Mouse (Mus musculus): Measurements from ENCODE around the gene Egfl7. TPM values are rescaled to one million over a fixed set of nuclear protein-coding genes. Genes with fewer than 3 reads are reported as not detected.

The Egfl7 gene
- polyA plus RNA-seq, 1 experiment from 2014 or later: 97.3 TPM

DNA sequence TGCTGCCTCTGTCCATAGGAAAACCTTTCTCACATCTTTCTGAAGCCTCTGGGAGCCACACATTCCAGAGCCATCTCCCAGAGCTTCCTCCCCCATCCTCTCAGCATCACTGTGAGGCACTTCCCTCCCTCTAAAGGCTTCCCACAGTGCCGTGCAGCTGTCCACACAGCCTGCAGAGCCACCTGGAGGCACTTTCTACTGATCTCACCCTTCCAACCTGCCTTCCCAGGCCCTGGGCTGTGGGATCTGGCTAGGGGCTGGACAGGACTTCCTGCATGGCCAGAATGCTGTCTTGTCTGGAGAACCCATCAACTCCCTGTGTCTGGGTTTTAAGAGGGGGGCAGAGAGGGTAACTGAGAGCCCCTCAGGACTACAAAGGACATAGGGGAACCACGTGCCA, 32.3 kb upstream of the Egfl7 start:
- Histone ChIP-seq H3K9me3 (no peaks in the 10 kb centered on the region), H3K9ac (no peak overlapping the region), H3K4me1 (peaks cover 11% of the 10 kb centered on the region), H3K4me2 (replicated peaks) (no peak overlapping the region), H3K27ac (no peak overlapping the region), H3K36me3 (no peaks in the 10 kb centered on the region), H3K4me3 (no peak overlapping the region), H3K27me3 (no peaks in the 10 kb centered on the region)
- WGBS: 40% methylated on average over 2 of the region's 2 CpGs
- ATAC-seq (ENCODE audit: insufficient number of reproducible peaks, insufficient read depth, low FRiP score, low TSS enrichment): peak; percentile 43; the same call in 1 of the 2 replicates

DNA sequence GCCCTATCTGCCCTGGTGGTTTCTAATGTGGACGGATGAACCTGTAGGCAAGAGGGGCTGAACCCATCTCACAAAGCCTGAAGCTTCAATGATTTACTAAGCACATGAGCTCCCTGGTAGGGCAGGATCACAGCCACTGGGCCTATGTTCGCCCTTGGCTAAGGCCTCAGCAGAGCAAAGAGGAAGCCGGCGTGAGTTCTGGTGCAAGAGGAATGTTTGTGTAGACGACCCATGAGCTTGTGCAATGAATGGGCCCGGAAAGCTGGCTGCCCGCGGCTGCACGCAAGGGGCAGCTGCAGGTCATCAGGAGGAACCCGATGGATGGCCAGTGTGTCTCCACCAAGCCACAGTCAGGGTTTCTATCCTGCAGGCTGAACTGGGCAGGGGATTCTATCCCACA, 30.0 kb upstream of the Egfl7 start:
- Histone ChIP-seq H3K9ac (no peak overlapping the region), H3K36me3 (no peaks in the 10 kb centered on the region), H3K9me3 (no peaks in the 10 kb centered on the region), H3K4me2 (replicated peaks) (no peak overlapping the region), H3K27me3 (no peaks in the 10 kb centered on the region), H3K27ac (no peak overlapping the region), H3K4me1 (peaks cover 11% of the 10 kb centered on the region), H3K4me3 (no peak overlapping the region)
- 84% methylated on average over 10 of the region's 10 CpGs for WGBS
- no peak for ATAC-seq (ENCODE audit: insufficient number of reproducible peaks, insufficient read depth, low FRiP score, low TSS enrichment)

- Histone ChIP-seq H3K9me3 (no peaks in the 10 kb centered on the region), H3K4me2 (replicated peaks) (no peak overlapping the region), H3K27ac (no peak overlapping the region), H3K27me3 (no peaks in the 10 kb centered on the region), H3K4me3 (no peak overlapping the region), H3K4me1 (peaks cover 11% of the 10 kb centered on the region), H3K9ac (no peak overlapping the region), H3K36me3 (no peaks in the 10 kb centered on the region)
- WGBS: 76% methylated on average over 3 of the region's 3 CpGs
- ATAC-seq (ENCODE audit: insufficient number of reproducible peaks, insufficient read depth, low FRiP score, low TSS enrichment): no peak
Measured at GRCm38 (mm10) chr2:26550205-26550604, 29.6 kb upstream of the Egfl7 start.

- Histone ChIP-seq H3K9ac (no peak overlapping the region), H3K9me3 (no peaks in the 10 kb centered on the region), H3K27ac (no peak overlapping the region), H3K27me3 (no peaks in the 10 kb centered on the region), H3K4me2 (replicated peaks) (no peak overlapping the region), H3K4me1 (peaks cover 11% of the 10 kb centered on the region), H3K4me3 (no peak overlapping the region), H3K36me3 (no peaks in the 10 kb centered on the region)
- no peak for ATAC-seq (ENCODE audit: insufficient number of reproducible peaks, insufficient read depth, low FRiP score, low TSS enrichment)
- WGBS: 80% methylated on average over 3 of the region's 3 CpGs
Measured at GRCm38 (mm10) chr2:26550777-26551176, 29.0 kb upstream of the Egfl7 start.

GRCm38 (mm10) chr2:26551446-26551845, 28.4 kb upstream of the Egfl7 start:
- no peaks in the 10 kb centered on the region for H3K9me3 ChIP-seq
- no peaks in the 10 kb centered on the region for H3K36me3 ChIP-seq
- no peak for ATAC-seq (ENCODE audit: insufficient number of reproducible peaks, insufficient read depth, low FRiP score, low TSS enrichment)
- WGBS: 63% methylated on average over 8 of the region's 8 CpGs
- no peak overlapping the region for H3K9ac ChIP-seq
- H3K4me3 ChIP-seq: no peak overlapping the region
- H3K4me2 ChIP-seq (replicated peaks): no peak overlapping the region
- H3K27ac ChIP-seq: no peak overlapping the region; the same call in 1 of the 2 replicates
- no peaks in the 10 kb centered on the region for H3K27me3 ChIP-seq
- H3K4me1 ChIP-seq: peaks cover 11% of the 10 kb centered on the region

DNA sequence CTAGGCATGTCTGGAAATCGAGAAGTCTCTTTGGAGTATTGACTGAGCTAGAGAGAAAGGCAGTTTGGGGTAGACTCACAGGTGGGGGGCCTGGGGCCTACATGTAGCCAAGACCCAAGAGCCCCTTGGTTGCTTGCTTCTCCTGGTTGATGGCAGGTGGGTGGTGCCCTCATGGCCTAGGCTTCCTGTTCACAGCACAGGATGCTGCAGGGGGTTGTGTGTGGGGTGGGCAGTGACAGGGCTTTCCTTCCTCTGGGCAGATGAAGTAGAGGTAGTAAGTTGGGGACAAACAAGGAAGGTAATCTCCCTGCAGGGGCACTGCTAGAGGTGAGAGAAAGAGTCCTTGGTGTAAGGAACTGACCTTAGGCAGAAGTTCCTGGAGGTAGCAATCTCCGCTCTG, 27.7 kb upstream of the Egfl7 start:
- Histone ChIP-seq H3K27me3 (no peaks in the 10 kb centered on the region), H3K4me1 (peaks cover 10% of the 10 kb centered on the region), H3K9ac (no peak overlapping the region), H3K27ac (no peak overlapping the region), H3K4me2 (replicated peaks) (no peak overlapping the region), H3K9me3 (no peaks in the 10 kb centered on the region), H3K4me3 (no peak overlapping the region), H3K36me3 (no peaks in the 10 kb centered on the region)
- ATAC-seq (ENCODE audit: insufficient number of reproducible peaks, insufficient read depth, low FRiP score, low TSS enrichment): no peak
- WGBS: 85% methylated on average over 2 of the region's 2 CpGs

- Histone ChIP-seq H3K36me3 (no peaks in the 10 kb centered on the region), H3K9me3 (no peaks in the 10 kb centered on the region), H3K9ac (no peak overlapping the region), H3K4me2 (replicated peaks) (no peak overlapping the region), H3K4me3 (no peak overlapping the region), H3K27me3 (no peaks in the 10 kb centered on the region), H3K4me1 (no peaks in the 10 kb centered on the region), H3K27ac (no peak overlapping the region)
- 75% methylated on average over 9 of the region's 9 CpGs for WGBS
- ATAC-seq (ENCODE audit: insufficient number of reproducible peaks, insufficient read depth, low FRiP score, low TSS enrichment): no peak
Measured at GRCm38 (mm10) chr2:26553904-26554303, 25.9 kb upstream of the Egfl7 start.

- H3K9me3 ChIP-seq: no peaks in the 10 kb centered on the region
- ATAC-seq (ENCODE audit: insufficient number of reproducible peaks, insufficient read depth, low FRiP score, low TSS enrichment): no peak
- H3K9ac ChIP-seq: no peak overlapping the region
- no peak overlapping the region for H3K4me2 ChIP-seq (replicated peaks)
- no peaks in the 10 kb centered on the region for H3K4me1 ChIP-seq
- H3K4me3 ChIP-seq: no peak overlapping the region
- no peaks in the 10 kb centered on the region for H3K36me3 ChIP-seq
- no peaks in the 10 kb centered on the region for H3K27me3 ChIP-seq
- H3K27ac ChIP-seq: no peak overlapping the region
- 83% methylated on average over 4 of the region's 4 CpGs for WGBS
Measured at GRCm38 (mm10) chr2:26555076-26555475, 24.7 kb upstream of the Egfl7 start.

GRCm38 (mm10) chr2:26556535-26556993, 23.2 kb upstream of the Egfl7 start:
- Histone ChIP-seq H3K27ac (no peak overlapping the region), H3K27me3 (no peaks in the 10 kb centered on the region), H3K4me1 (peaks cover 8% of the 10 kb centered on the region; the same call in 1 of the 2 replicates), H3K9me3 (no peaks in the 10 kb centered on the region), H3K4me2 (replicated peaks) (no peak overlapping the region), H3K9ac (no peak overlapping the region), H3K4me3 (no peak overlapping the region), H3K36me3 (no peaks in the 10 kb centered on the region)
- ATAC-seq (ENCODE audit: insufficient number of reproducible peaks, insufficient read depth, low FRiP score, low TSS enrichment): no peak
- WGBS: 61% methylated on average over 4 of the region's 4 CpGs

DNA sequence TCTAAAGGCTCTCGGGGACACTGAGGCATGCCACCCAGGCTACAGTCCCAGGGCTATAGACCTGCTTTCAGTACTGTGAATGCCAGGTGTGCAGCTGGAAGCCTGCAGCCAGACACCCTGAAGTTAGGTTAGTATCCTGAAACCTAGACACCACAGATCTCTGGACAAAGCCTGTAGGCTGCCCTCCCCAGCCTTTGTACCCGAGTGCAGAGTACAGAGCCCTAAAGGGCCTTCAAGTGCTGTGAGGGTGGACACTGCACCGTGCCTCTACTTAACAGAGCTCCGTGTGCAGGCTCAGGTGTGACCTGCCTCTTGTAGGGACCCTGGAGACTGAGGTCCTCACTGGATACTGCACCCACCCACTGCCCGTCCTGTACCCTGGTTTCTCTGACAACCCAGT, 19.3 kb upstream of the Egfl7 start:
- Histone ChIP-seq H3K4me3 (no peak overlapping the region), H3K27ac (no peak overlapping the region), H3K9me3 (no peaks in the 10 kb centered on the region), H3K9ac (no peak overlapping the region), H3K4me1 (peaks cover 8% of the 10 kb centered on the region; the same call in 1 of the 2 replicates), H3K4me2 (replicated peaks) (no peak overlapping the region), H3K27me3 (no peaks in the 10 kb centered on the region), H3K36me3 (no peaks in the 10 kb centered on the region)
- ATAC-seq (ENCODE audit: insufficient number of reproducible peaks, insufficient read depth, low FRiP score, low TSS enrichment): no peak
- WGBS: 77% methylated on average over 5 of the region's 5 CpGs

- no peaks in the 10 kb centered on the region for H3K36me3 ChIP-seq
- ATAC-seq (ENCODE audit: insufficient number of reproducible peaks, insufficient read depth, low FRiP score, low TSS enrichment): peak; percentile 74; the same call in 1 of the 2 replicates
- WGBS: 40% methylated on average over 6 of the region's 6 CpGs
- H3K4me3 ChIP-seq: no peak overlapping the region
- no peak overlapping the region; the same call in 1 of the 2 replicates for H3K9ac ChIP-seq
- H3K9me3 ChIP-seq: no peaks in the 10 kb centered on the region
- no peaks in the 10 kb centered on the region for H3K27me3 ChIP-seq
- H3K27ac ChIP-seq: no peak overlapping the region
- peaks cover 8% of the 10 kb centered on the region; the same call in 1 of the 2 replicates for H3K4me1 ChIP-seq
- no peak overlapping the region for H3K4me2 ChIP-seq (replicated peaks)
Measured at GRCm38 (mm10) chr2:26561351-26562016, 18.3 kb upstream of the Egfl7 start.

DNA sequence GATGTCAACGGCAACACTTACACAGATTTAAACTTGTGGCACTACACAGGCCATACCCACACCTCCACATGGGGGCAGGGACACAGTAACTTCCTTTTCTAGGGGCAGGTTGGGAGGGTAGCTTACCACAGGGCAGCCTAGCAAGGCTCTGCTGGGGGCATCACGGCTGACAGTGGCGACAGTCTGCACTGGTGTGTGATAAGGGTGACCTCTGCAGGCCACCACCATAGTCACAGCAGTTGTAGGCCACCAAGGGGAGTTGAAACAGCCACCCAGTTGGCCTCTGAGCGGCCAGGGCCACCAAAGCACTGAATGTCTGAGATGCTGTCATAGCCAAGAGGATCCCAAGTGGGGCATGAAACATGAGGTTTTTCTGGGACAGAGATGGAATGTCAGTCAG, 13.6 kb upstream of the Egfl7 start:
- Histone ChIP-seq H3K4me3 (no peak overlapping the region), H3K4me2 (replicated peaks) (no peak overlapping the region), H3K27ac (no peak overlapping the region), H3K4me1 (0 out of 2 replicates have a peak, but pooled peaks cover 4% of the 10 kb centered on the region), H3K9ac (no peak overlapping the region), H3K27me3 (no peaks in the 10 kb centered on the region), H3K36me3 (no peaks in the 10 kb centered on the region), H3K9me3 (no peaks in the 10 kb centered on the region)
- WGBS: 21% methylated on average over 4 of the region's 4 CpGs
- no peak for ATAC-seq (ENCODE audit: insufficient number of reproducible peaks, insufficient read depth, low FRiP score, low TSS enrichment)
